Mouse (Mus musculus) kidney, embryonic 14.5 days (tissue): ENCODE measurements around the gene Csnk1g2. TPM values are rescaled to one million over a fixed set of nuclear protein-coding genes. Genes with fewer than 3 reads are reported as not detected.
A peak's percentile ranks its signal among the peaks of the same experiment; 100 is the strongest.
"Not testable (repeated sequence)": the region's sequence is repeated elsewhere in the genome, so short reads cannot be mapped to it uniquely, and the experiment has no call there.

Experiments
- ATAC-seq: fragments of 200-750 bp; cut with Nextera tagmentation; 2 replicates; pipeline ENCODE4 v1.8.0; 2017; ENCODE audit warnings: moderate number of reproducible peaks, mild to moderate bottlenecking, moderate TSS enrichment, moderate library complexity; ENCODE audit not compliant: low FRiP score, low TSS enrichment
- H3K27ac ChIP-seq: fragments of 300-500 bp; sonication (generic); 2 replicates; pipeline ENCODE4 v1.5.1; 2014; ENCODE audit warnings: low read depth, mild to moderate bottlenecking, low read length, moderate library complexity, mixed read lengths
- H3K27me3 ChIP-seq: fragments of 300-500 bp; sonication (generic); 2 replicates; pipeline ENCODE4 v1.6.1; 2014; ENCODE audit warnings: mild to moderate bottlenecking, low read length; ENCODE audit not compliant: control insufficient read depth, insufficient read depth
- H3K36me3 ChIP-seq: fragments of 300-500 bp; sonication (generic); 2 replicates; pipeline ENCODE4 v1.6.1; 2014; ENCODE audit warnings: low read length, mixed read lengths; ENCODE audit not compliant: control insufficient read depth, insufficient read depth
- H3K4me1 ChIP-seq: fragments of 300-500 bp; sonication (generic); 2 replicates; pipeline ENCODE4 v1.6.1; 2014; ENCODE audit warnings: low read length, mixed read lengths; ENCODE audit not compliant: control insufficient read depth, insufficient read depth
- H3K4me2 ChIP-seq: fragments of 300-500 bp; sonication (generic); replicated peaks from 2 replicates; pipeline ENCODE4 v1.6.1; 2014; ENCODE audit warnings: low read depth, mild to moderate bottlenecking, low read length
- H3K4me3 ChIP-seq: fragments of 300-500 bp; sonication (generic); 2 replicates; pipeline ENCODE4 v1.5.1; 2014; ENCODE audit warnings: mild to moderate bottlenecking, low read length
- H3K9ac ChIP-seq: fragments of 300-500 bp; sonication (generic); 2 replicates; pipeline ENCODE4 v1.6.1; 2014; ENCODE audit warnings: low read depth, mild to moderate bottlenecking, low read length, moderate library complexity
- H3K9me3 ChIP-seq: fragments of 300-500 bp; sonication (generic); 2 replicates; pipeline ENCODE4 v1.6.1; 2016; ENCODE audit warnings: low read length; ENCODE audit not compliant: control insufficient read depth
- WGBS: fragments of 180-500 bp; shearing (Covaris S2); extraction: QIAGEN DNeasy Blood & Tissue Kit; methylation state at CpG from one replicate; pipeline ENCODE4 v1.1.7; 2014; 5-methylcytosine and 5-hydroxymethylcytosine counted together
- polyA plus RNA-seq: library from polyadenylated mRNA; unstranded; fragments of >200 nt; fragmentation: Nextera tagmentation; extraction: Ambion mirVana; gene quantifications from 2 replicates; pipeline ENCODE4 v1.2.1, GENCODE M21; 2014

Gene Csnk1g2
- polyA plus RNA-seq, 1 experiment from 2014 or later = 127 TPM

DNA sequence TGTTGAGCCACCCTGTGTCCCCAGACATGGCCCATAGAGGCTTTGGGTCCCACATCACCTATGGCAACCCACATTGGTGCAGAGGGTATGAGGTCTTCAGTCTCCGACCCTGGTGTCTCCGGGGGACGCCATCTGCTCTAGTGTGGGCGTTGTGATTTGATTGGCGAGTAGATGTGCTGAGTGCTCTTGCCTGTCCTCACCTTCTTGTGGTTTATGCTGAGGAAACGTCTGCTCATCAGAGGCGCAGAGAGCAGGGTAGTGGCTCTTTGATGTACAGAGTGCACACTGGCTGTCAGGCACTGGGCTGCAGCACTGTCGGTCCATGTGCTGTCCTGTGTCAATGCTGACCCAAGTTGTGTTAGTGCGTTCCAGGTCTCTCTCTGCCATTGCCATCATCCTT is 6.3 kb downstream of the Csnk1g2 start:
- ATAC-seq = no peak
- Histone ChIP-seq H3K4me3 (no peak overlapping the region), H3K9me3 (no peaks in the 10 kb centered on the region), H3K9ac (peak overlapping the region; percentile 9; the same call in 1 of the 2 replicates), H3K36me3 (peaks cover 18% of the 10 kb centered on the region), H3K4me1 (peaks cover 34% of the 10 kb centered on the region), H3K4me2 (no peak overlapping the region), H3K27me3 (no peaks in the 10 kb centered on the region), H3K27ac (no peak overlapping the region)
- WGBS = 84% methylated on average over 9 of the region's 9 CpGs

- H3K4me1 ChIP-seq = no peaks in the 10 kb centered on the region
- WGBS = 75% methylated on average over 6 of the region's 6 CpGs
- H3K9ac ChIP-seq = no peak overlapping the region
- no peak for ATAC-seq
- no peaks in the 10 kb centered on the region for H3K9me3 ChIP-seq
- no peaks in the 10 kb centered on the region for H3K27me3 ChIP-seq
- no peak overlapping the region for H3K27ac ChIP-seq
- H3K4me3 ChIP-seq = no peak overlapping the region
- H3K36me3 ChIP-seq = peaks cover 75% of the 10 kb centered on the region
- H3K4me2 ChIP-seq = no peak overlapping the region
Observed at GRCm38 (mm10) chr10:80635345-80635744, 12.7 kb downstream of the Csnk1g2 start.

DNA sequence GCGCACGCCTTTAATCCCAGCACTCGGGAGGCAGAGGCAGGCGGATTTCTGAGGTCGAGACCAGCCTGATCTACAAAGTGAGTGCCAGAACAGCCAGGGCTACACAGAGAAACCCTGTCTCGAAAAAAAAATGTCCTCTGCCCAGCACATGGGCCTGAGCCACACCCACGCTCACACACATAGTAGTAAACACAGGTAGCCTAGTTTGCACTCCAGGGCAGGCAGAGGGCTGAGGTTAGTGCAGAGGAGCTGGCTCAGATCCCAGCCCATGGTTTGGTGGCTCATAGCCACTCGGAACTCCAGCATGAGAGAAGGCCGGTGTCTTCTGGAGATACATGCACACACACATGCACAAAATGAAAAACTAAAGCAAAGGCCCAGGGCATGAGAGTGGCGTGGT is 24.3 kb downstream of the Csnk1g2 start:
- no peak for ATAC-seq
- Histone ChIP-seq H3K27me3 (no peaks in the 10 kb centered on the region), H3K36me3 (peaks cover 59% of the 10 kb centered on the region)

GRCm38 (mm10) chr10:80649910-80650309 is 27.3 kb downstream of the Csnk1g2 start:
- WGBS = 90% methylated on average over 6 of the region's 6 CpGs
- peaks cover 38% of the 10 kb centered on the region for H3K36me3 ChIP-seq
- not testable (repeated sequence) for ATAC-seq

More for the DNA sequence above, 24.3 kb downstream of the Csnk1g2 start:
- 89% methylated on average over 10 of the region's 10 CpGs for WGBS
- Histone ChIP-seq H3K9me3 (no peaks in the 10 kb centered on the region), H3K4me1 (no peaks in the 10 kb centered on the region), H3K4me3 (no peak overlapping the region), H3K4me2 (no peak overlapping the region), H3K9ac (no peak overlapping the region), H3K27ac (no peak overlapping the region)

DNA sequence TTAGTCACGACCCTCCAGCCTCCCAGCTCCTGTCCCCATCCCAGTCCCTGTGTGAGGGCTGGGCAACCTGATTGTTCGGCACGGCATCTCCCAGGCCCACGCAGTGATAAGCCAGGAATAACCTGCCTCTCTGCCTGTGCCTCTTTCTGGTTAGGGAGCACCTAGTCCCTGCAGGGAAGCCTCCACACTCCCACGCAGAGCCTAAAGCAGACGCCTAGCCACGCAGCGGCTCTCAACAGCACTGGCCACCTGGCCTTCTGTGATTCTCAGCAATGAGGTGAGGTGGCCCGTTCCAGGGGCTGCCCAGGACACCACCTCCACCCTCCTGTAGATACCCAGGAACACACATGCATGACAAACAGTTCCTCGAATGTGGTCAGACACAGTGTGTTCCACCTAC is 27.8 kb downstream of the Csnk1g2 start:
- H3K4me1 ChIP-seq = peaks cover 8% of the 10 kb centered on the region
- no peak for ATAC-seq
- no peaks in the 10 kb centered on the region for H3K27me3 ChIP-seq
- peaks cover 33% of the 10 kb centered on the region for H3K36me3 ChIP-seq
- H3K4me3 ChIP-seq = no peak overlapping the region
- H3K27ac ChIP-seq = no peak overlapping the region
- no peak overlapping the region for H3K4me2 ChIP-seq
- no peaks in the 10 kb centered on the region for H3K9me3 ChIP-seq
- WGBS = 85% methylated on average over 10 of the region's 10 CpGs
- no peak overlapping the region for H3K9ac ChIP-seq

More at GRCm38 (mm10) chr10:80649910-80650309, 27.3 kb downstream of the Csnk1g2 start:
- H3K4me1 ChIP-seq, H3K27ac ChIP-seq, H3K4me3 ChIP-seq, H3K27me3 ChIP-seq, H3K4me2 ChIP-seq, H3K9ac ChIP-seq, H3K9me3 ChIP-seq: not testable (repeated sequence)

DNA sequence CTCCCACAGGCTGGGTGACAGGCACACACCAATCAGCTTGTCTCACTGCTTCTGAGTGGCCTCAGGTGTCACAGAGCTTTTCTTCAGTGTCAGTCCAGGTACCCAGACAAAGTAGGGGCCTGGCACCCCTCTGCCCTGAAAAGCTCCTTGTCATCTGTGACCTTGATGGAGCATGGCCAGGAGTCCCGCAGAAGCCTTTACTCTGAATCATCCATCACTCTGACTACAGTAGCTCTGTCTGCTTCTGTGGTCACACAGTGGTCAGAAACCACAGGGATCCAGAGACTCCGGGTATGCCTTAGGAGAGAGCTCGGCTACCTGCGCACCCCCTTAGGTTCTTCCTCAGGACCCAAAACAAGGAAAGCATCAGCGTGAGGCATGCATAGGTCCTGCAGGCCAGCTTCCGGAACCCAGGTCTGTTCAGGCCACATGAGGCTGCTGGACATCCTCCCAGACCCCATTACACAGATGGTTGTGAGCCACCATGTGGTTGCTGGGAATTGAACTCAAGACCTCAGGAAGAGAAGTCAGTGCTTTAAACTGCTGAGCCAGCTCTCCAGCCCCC is 30.6 kb downstream of the Csnk1g2 start:
- H3K36me3 ChIP-seq = peaks cover 9% of the 10 kb centered on the region
- no peak overlapping the region for H3K4me3 ChIP-seq
- no peaks in the 10 kb centered on the region for H3K9me3 ChIP-seq
- H3K4me1 ChIP-seq = peaks cover 18% of the 10 kb centered on the region
- no peak overlapping the region for H3K4me2 ChIP-seq
- H3K27me3 ChIP-seq = no peaks in the 10 kb centered on the region
- H3K9ac ChIP-seq = no peak overlapping the region
- 90% methylated on average over 6 of the region's 6 CpGs for WGBS
- no peak overlapping the region for H3K27ac ChIP-seq
- no peak for ATAC-seq

DNA sequence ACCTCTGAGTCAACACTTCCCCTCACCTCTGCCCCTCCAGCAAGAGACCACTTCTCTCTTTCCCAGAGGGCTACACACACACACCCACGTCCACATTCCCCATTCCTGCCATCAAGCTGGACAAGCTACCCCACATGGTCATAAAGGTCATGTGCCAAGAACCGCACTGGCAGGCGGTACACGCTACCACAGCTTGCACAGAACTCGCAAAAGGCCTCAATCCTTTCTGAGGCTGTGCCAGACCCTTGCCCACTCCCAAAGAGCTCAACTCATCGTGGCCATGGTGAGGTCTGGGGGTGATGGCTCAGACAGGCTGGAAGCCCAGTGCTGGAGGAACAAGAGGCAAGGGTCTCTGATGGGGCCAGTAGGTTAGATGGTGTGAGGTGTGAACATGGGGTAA is 32.2 kb downstream of the Csnk1g2 start:
- no peaks in the 10 kb centered on the region for H3K27me3 ChIP-seq
- no peak overlapping the region for H3K27ac ChIP-seq
- no peak for ATAC-seq
- H3K9me3 ChIP-seq = no peaks in the 10 kb centered on the region
- H3K9ac ChIP-seq = peak overlapping the region; percentile 7; the same call in 1 of the 2 replicates
- no peak overlapping the region for H3K4me3 ChIP-seq
- WGBS = 85% methylated on average over 6 of the region's 6 CpGs
- H3K36me3 ChIP-seq = 0 out of 2 replicates have a peak, but pooled peaks cover 4% of the 10 kb centered on the region
- H3K4me1 ChIP-seq = peaks cover 23% of the 10 kb centered on the region
- peak overlapping the region; percentile 84 for H3K4me2 ChIP-seq

DNA sequence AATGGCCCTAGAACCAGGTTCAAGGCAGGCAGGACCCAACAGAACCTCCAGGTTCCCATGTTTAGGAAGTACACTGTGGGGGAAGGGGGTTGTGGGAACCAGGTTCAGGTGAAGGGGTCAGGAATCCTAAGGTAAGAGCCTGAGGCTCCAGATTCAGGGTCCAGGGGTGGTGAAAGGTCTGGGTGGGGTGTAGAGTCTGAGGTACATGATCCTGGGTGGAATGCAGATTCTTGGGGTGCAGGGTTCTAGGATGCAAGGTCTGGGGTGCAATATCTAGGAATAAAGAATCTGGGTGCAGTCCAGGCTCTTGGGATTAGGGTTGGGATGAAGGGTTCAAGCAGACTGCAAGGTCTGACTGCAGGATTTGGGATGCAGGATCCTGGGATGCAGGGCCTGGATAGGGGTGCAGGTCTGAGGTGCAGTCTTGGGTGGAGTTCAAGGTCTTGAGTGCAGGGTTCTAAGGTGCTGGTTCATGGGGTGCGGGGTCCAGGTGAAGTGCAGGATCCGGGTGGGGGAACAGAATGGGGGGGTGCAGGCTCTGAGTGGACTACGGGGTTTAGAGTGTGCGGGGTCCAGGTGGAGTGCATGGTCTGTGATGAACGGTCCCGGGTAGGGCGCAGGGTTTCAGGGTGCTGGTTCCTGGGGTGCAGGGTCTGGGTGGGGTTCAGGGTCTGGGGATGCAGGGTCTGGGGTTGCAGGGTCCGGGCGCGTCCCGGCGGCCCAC is 32.9 kb downstream of the Csnk1g2 start:
- ATAC-seq = peak; percentile 58
- Histone ChIP-seq H3K9me3 (no peaks in the 10 kb centered on the region), H3K27me3 (no peaks in the 10 kb centered on the region), H3K36me3 (0 out of 2 replicates have a peak, but pooled peaks cover 4% of the 10 kb centered on the region), H3K4me2 (peak overlapping the region; percentile 84), H3K4me3 (peak overlapping the region; percentile 65), H3K27ac (peak overlapping the region; percentile 53; the same call in 1 of the 2 replicates), H3K4me1 (peaks cover 23% of the 10 kb centered on the region), H3K9ac (peak overlapping the region; percentile 86)
- 2% methylated on average over 11 of the region's 12 CpGs for WGBS
